Mouse (Mus musculus) liver, embryonic 13.5 days (tissue): Measurements from ENCODE around the gene Gns. TPM values are rescaled to one million over a fixed set of nuclear protein-coding genes. Genes with fewer than 3 reads are reported as not detected.
A peak's percentile ranks its signal among the peaks of the same experiment; 100 is the strongest.

ENCODE experiments used
- ATAC-seq: fragments of 200-750 bp; cut with Nextera tagmentation; 2 replicates; pipeline ENCODE4 v1.8.0; 2017; ENCODE audit warnings: low read depth, mild to moderate bottlenecking, moderate number of reproducible peaks, moderate library complexity
- DNase-seq: peaks from one replicate; pipeline ENCODE4 v3.0.0; 2022
- H3K27ac ChIP-seq: fragments of 300-500 bp; sonication (generic); 2 replicates; pipeline ENCODE4 v1.5.1; 2015; ENCODE audit warnings: moderate library complexity, mild to moderate bottlenecking, inconsistent platforms
- H3K27me3 ChIP-seq: fragments of 300-500 bp; sonication (generic); 2 replicates; pipeline ENCODE4 v1.6.1; 2015; ENCODE audit warnings: mild to moderate bottlenecking, inconsistent platforms
- H3K36me3 ChIP-seq: fragments of 300-500 bp; sonication (generic); 2 replicates; pipeline ENCODE4 v1.6.1; 2015; ENCODE audit warnings: mild to moderate bottlenecking, inconsistent platforms
- H3K4me1 ChIP-seq: fragments of 300-500 bp; sonication (generic); replicated peaks from 2 replicates; pipeline ENCODE4 v1.6.1; 2015; ENCODE audit warnings: inconsistent platforms
- H3K4me2 ChIP-seq: fragments of 300-500 bp; sonication (generic); 2 replicates; pipeline ENCODE4 v1.6.1; 2015; ENCODE audit warnings: inconsistent platforms, mild to moderate bottlenecking, moderate library complexity
- H3K4me3 ChIP-seq: fragments of 300-500 bp; sonication (generic); replicated peaks from 2 replicates; pipeline ENCODE4 v1.5.1; 2015; ENCODE audit warnings: mild to moderate bottlenecking, inconsistent platforms
- H3K9ac ChIP-seq: fragments of 300-500 bp; sonication (generic); 2 replicates; pipeline ENCODE4 v1.6.1; 2015; ENCODE audit warnings: mild to moderate bottlenecking, inconsistent platforms
- H3K9me3 ChIP-seq: fragments of 300-500 bp; sonication (generic); replicated peaks from 2 replicates; pipeline ENCODE4 v1.6.1; 2016; ENCODE audit warnings: inconsistent platforms
- WGBS: fragments of 180-500 bp; shearing (Covaris S2); methylation state at CpG from one replicate; pipeline ENCODE4 v1.1.7; 2015; ENCODE audit not compliant: insufficient replicate concordance; 5-methylcytosine and 5-hydroxymethylcytosine counted together
- polyA plus RNA-seq: library from polyadenylated mRNA; unstranded; fragments of >200 nt; fragmentation: Nextera tagmentation; extraction: Ambion mirVana; gene quantifications from 2 replicates; pipeline ENCODE4 v1.2.1, GENCODE M21; 2015

The Gns gene
- polyA plus RNA-seq, 1 experiment from 2014 or later, result 13.0 TPM

- no peak overlapping the region for H3K4me3 ChIP-seq
- H3K4me1 ChIP-seq, result no peaks in the 10 kb centered on the region
- H3K27me3 ChIP-seq, result no peaks in the 10 kb centered on the region
- DNase-seq (no peak), ATAC-seq (no peak; the same call in 1 of the 2 replicates)
- no peak overlapping the region for H3K27ac ChIP-seq
- no peak overlapping the region for H3K4me2 ChIP-seq
- H3K9ac ChIP-seq, result no peak overlapping the region
- no peaks in the 10 kb centered on the region for H3K9me3 ChIP-seq
- H3K36me3 ChIP-seq, result no peaks in the 10 kb centered on the region
- 64% methylated on average over 11 of the region's 11 CpGs for WGBS
Measured at GRCm38 (mm10) chr10:121340754-121341593, 23.9 kb upstream of the Gns start.

DNA sequence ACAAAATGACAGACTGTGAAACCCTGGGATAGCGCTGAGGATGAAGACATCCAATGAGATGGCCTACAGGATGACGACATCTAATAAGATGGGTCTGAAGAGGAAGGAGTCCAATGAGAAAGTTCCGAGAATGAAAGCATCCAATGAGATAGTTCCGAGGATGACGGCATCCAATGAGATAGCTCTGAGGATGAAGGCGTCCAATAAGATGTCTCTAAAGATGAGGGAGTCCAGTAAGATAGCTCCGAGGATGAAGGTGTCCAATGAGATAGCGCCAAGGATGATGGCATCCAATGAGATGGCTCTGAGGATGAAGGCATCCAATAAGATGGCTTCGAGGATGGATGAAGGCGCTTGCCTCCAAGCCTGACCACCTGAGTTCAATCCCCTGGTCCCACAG is 22.6 kb upstream of the Gns start:
- ATAC-seq (no peak), DNase-seq (no peak)
- Histone ChIP-seq H3K36me3 (no peaks in the 10 kb centered on the region), H3K27ac (no peak overlapping the region), H3K9ac (no peak overlapping the region), H3K4me2 (no peak overlapping the region), H3K27me3 (no peaks in the 10 kb centered on the region), H3K4me3 (no peak overlapping the region), H3K4me1 (no peaks in the 10 kb centered on the region), H3K9me3 (no peaks in the 10 kb centered on the region)
- WGBS, result 79% methylated on average over 10 of the region's 10 CpGs

DNA sequence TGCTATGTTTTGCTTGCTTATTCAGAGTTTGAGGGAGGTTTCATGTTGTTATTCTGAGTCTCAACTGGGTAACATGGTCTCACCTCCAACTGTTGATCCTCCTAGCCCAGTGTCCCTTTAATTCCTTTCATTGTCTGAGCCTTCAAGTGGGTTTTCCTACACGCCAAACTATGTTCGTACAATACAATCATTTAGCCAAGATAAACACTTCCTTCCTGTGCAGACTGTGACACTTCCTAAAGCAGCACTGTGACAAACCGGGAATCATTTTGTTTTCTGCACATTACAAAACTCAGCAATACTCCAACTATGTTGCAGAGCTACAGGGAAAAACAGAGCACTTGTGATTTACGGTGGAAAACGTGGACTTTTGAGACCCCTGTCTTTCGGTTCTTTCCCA is 21.0 kb upstream of the Gns start:
- Histone ChIP-seq H3K27ac (no peak overlapping the region), H3K4me3 (no peak overlapping the region), H3K4me1 (no peaks in the 10 kb centered on the region), H3K9ac (no peak overlapping the region), H3K27me3 (peaks cover 2% of the 10 kb centered on the region), H3K36me3 (no peaks in the 10 kb centered on the region), H3K9me3 (no peaks in the 10 kb centered on the region), H3K4me2 (no peak overlapping the region)
- 31% methylated on average over 6 of the region's 6 CpGs for WGBS
- DNase-seq (no peak), ATAC-seq (no peak)

GRCm38 (mm10) chr10:121349244-121349643 is 15.6 kb upstream of the Gns start:
- WGBS, result 52% methylated on average over 5 of the region's 5 CpGs
- Histone ChIP-seq H3K27ac (no peak overlapping the region), H3K4me1 (peaks cover 12% of the 10 kb centered on the region), H3K36me3 (no peaks in the 10 kb centered on the region), H3K9me3 (no peaks in the 10 kb centered on the region), H3K27me3 (peaks cover 45% of the 10 kb centered on the region), H3K4me3 (no peak overlapping the region), H3K9ac (no peak overlapping the region), H3K4me2 (no peak overlapping the region)
- no peak for DNase-seq
- ATAC-seq, result no peak

DNA sequence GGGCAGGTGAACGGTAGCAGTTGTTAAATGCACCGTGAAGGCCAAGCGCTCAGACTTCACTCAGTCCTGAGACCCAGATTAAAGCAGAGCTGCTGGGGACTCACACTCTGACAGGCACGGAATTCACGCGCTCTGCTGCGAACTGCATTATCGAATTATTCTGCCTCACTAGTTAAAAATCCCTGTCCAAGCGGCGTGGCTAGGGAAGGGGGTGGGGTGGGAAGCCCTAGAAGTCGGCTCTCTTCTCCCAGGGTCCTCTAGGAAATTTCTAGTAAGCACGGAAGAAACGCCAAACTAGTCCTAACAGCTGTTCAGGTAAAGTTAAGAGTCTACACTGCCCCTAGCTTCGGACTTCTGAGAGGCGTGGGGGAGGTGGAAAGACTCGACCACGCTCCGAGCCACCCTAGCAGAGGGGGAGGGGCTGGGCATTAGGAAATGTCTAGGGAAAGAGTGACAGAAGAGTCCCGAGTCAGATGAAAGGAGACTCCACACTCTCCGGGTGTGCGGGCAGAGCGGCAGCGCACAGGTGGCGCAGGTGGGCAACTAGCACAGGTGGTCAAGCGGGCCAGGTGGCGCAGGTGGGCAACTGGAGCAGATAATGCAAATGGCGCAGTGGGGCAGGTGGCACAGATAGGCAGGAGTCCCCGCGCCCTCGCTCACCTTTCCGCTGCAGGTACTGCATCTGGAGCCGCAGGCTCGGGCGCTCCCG is 14.4 kb upstream of the Gns start:
- peak overlapping the region; percentile 59 for H3K4me3 ChIP-seq
- H3K4me2 ChIP-seq, result peak overlapping the region; percentile 75
- H3K36me3 ChIP-seq, result no peaks in the 10 kb centered on the region
- peaks cover 12% of the 10 kb centered on the region for H3K4me1 ChIP-seq
- H3K27ac ChIP-seq, result no peak overlapping the region
- peaks cover 45% of the 10 kb centered on the region for H3K27me3 ChIP-seq
- H3K9me3 ChIP-seq, result no peaks in the 10 kb centered on the region
- no peak for DNase-seq
- peak; percentile 41; the same call in 1 of the 2 replicates for ATAC-seq
- 3% methylated on average over 34 of the region's 35 CpGs for WGBS
- peak overlapping the region; percentile 49; the same call in 1 of the 2 replicates for H3K9ac ChIP-seq

GRCm38 (mm10) chr10:121351066-121351581 is 13.8 kb upstream of the Gns start, which contains the start of gene Tbc1d30:
Gene Tbc1d30 (minus strand): TSS chr10:121351278.
- H3K27ac ChIP-seq, result no peak within 1 kb of the TSS
- peak within 1 kb of the TSS; percentile 49; the same call in 1 of the 2 replicates for H3K9ac ChIP-seq

GRCm38 (mm10) chr10:121351692-121352290 is 13.1 kb upstream of the Gns start:
- peaks cover 12% of the 10 kb centered on the region for H3K4me1 ChIP-seq
- H3K27me3 ChIP-seq, result peaks cover 45% of the 10 kb centered on the region
- H3K36me3 ChIP-seq, result no peaks in the 10 kb centered on the region
- H3K4me2 ChIP-seq, result peak overlapping the region; percentile 75
- H3K4me3 ChIP-seq, result peak overlapping the region; percentile 59
- no peak for ATAC-seq
- no peak overlapping the region for H3K27ac ChIP-seq
- H3K9me3 ChIP-seq, result no peaks in the 10 kb centered on the region
- H3K9ac ChIP-seq, result no peak overlapping the region; the same call in 1 of the 2 replicates
- DNase-seq, result no peak
- WGBS, result 31% methylated on average over 15 of the region's 15 CpGs

More at GRCm38 (mm10) chr10:121351066-121351581, 13.8 kb upstream of the Gns start, which contains the start of gene Tbc1d30:
- H3K27me3 ChIP-seq, result peaks cover 45% of the 10 kb centered on the region
- peak; percentile 61 for ATAC-seq
- no peaks in the 10 kb centered on the region for H3K36me3 ChIP-seq
- no peak for DNase-seq
- WGBS, result under 1% methylated on average over 60 of the region's 61 CpGs
- H3K4me3 ChIP-seq, result peak within 1 kb of the TSS; percentile 59
- H3K9me3 ChIP-seq, result no peaks in the 10 kb centered on the region
- H3K4me2 ChIP-seq, result peak within 1 kb of the TSS; percentile 75
- H3K4me1 ChIP-seq, result peaks cover 12% of the 10 kb centered on the region

DNA sequence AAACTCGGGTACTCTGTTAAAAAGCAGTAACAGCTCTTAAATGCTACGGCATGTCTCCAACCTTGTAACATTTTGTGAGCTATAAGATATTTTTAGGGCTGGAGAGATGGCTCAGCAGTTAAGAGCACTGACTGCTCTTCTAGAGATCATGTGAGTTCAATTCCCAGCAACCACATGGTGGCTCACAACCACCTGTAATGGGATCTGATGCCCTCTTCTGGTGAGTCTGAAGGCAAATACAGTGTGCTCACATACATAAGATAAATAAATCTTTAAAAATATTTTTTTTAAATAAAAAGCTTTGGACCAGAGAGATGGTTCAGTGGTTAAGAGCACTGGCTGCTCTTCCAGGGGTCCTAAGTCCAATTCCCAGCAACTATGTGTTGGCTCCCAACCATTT is 4.5 kb upstream of the Gns start:
- DNase-seq (no peak), ATAC-seq (no peak)
- Histone ChIP-seq H3K9ac (no peak overlapping the region), H3K4me3 (no peak overlapping the region), H3K27me3 (no peaks in the 10 kb centered on the region), H3K9me3 (no peaks in the 10 kb centered on the region), H3K27ac (no peak overlapping the region), H3K4me2 (no peak overlapping the region), H3K36me3 (no peaks in the 10 kb centered on the region), H3K4me1 (peaks cover 9% of the 10 kb centered on the region)
- 69% methylated on average over 2 of the region's 2 CpGs for WGBS

DNA sequence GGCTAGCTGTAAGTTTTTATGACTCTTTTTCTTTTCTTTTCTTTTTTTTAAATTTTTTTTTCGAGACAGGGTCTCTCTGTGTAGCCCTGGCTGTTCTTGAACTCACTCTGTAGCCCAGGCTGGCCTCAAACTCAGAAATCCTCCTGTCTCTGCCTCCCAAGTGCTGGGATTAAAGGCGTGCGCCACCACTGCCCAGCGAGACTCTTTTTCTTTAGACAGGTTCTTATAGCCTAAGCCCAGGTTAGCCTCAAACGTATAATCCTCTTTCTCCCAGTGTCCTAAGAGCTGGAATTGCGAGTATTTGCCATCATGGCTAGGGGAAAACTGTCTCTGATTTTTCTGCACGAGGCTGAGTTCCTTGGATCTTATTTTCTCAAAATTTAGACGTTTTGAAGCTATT is 1.7 kb upstream of the Gns start:
- no peaks in the 10 kb centered on the region for H3K9me3 ChIP-seq

GRCm38 (mm10) chr10:121364306-121364705 is 584 bp upstream of the Gns start:
- H3K27ac ChIP-seq, result no peak overlapping the region
- DNase-seq, result no peak
- no peaks in the 10 kb centered on the region for H3K27me3 ChIP-seq
- H3K9ac ChIP-seq, result peak overlapping the region; percentile 82
- H3K36me3 ChIP-seq, result no peaks in the 10 kb centered on the region
- no peaks in the 10 kb centered on the region for H3K9me3 ChIP-seq
- peak overlapping the region; percentile 75 for H3K4me3 ChIP-seq
- peak overlapping the region; percentile 92 for H3K4me2 ChIP-seq
- 32% methylated on average over 15 of the region's 15 CpGs for WGBS
- H3K4me1 ChIP-seq, result peaks cover 48% of the 10 kb centered on the region
- ATAC-seq, result no peak

More for the DNA sequence above, 1.7 kb upstream of the Gns start:
- H3K4me2 ChIP-seq, result no peak overlapping the region
- no peaks in the 10 kb centered on the region for H3K27me3 ChIP-seq
- H3K27ac ChIP-seq, result no peak overlapping the region
- H3K9ac ChIP-seq, result no peak overlapping the region
- DNase-seq (no peak), ATAC-seq (no peak)
- no peaks in the 10 kb centered on the region for H3K36me3 ChIP-seq
- peaks cover 37% of the 10 kb centered on the region for H3K4me1 ChIP-seq
- H3K4me3 ChIP-seq, result no peak overlapping the region
- WGBS, result 69% methylated on average over 8 of the region's 8 CpGs

GRCm38 (mm10) chr10:121365781-121366272 is 937 bp downstream of the Gns start:
- ATAC-seq (no peak; the same call in 1 of the 2 replicates), DNase-seq (no peak)
- Histone ChIP-seq H3K4me1 (peaks cover 48% of the 10 kb centered on the region), H3K9me3 (no peaks in the 10 kb centered on the region), H3K4me3 (peak overlapping the region; percentile 75), H3K27me3 (no peaks in the 10 kb centered on the region), H3K9ac (peak overlapping the region; percentile 82), H3K27ac (peak overlapping the region; percentile 40), H3K36me3 (peaks cover 9% of the 10 kb centered on the region; the same call in 1 of the 2 replicates), H3K4me2 (peak overlapping the region; percentile 92)
- WGBS, result 3% methylated on average over 9 of the region's 9 CpGs
